Mouse (Mus musculus): Measurements from ENCODE around the gene Fam155a.

- no peak for TF ChIP-seq TAL1 (IDR thresholded peaks at IDR 0.05; ENCODE audit: low read length)
- TF ChIP-seq GATA1 (IDR thresholded peaks at IDR 0.05; ENCODE audit: low read length): no peak
Measured at GRCm38 (mm10) chr8:9240996-9241395, 530.0 kb downstream of the Fam155a start.
